Mouse (Mus musculus) adrenal gland, adult (tissue): Measurements from ENCODE around the gene Snn.

Source experiments
- DNase-seq, 2 experiments: peaks; one replicate each; pipeline ENCODE4 v3.0.0; 2022 to 2023; ENCODE audit warnings: low spot score in 1 of 2; ENCODE audit not compliant: inconsistent age in 2 of 2

Gene Snn

DNA sequence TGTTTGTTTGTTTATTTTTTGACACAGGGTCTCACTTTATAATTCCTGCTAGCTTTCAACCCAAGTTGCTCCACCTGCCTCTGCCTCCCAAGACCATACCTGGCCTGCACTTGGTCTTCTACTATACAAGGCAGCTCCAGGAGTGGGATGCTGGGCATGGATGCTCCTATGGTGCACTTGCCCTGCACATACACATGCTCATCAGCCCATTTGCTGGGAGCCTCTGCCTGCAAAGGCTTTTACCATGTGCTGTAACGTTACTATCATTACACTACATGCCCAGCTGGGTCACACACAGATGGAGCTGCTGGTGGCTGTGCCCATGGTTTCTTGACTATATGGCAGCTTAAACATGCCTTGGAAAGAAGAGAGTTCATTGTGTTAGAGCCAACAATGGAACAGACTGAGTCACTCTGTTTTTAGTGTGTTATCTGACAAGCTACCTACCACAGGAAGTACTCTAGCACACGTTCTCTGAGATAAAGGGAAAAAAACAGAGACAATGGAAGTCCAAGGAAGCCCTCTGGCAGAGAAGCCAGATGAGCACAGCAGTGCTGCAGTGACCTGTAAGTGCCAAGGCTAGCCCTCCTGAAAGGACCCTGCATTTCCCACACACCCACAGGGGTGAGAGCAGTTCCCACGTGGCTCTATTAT lies 17.6 kb downstream of the Snn start:
- DNase-seq = no peak

DNA sequence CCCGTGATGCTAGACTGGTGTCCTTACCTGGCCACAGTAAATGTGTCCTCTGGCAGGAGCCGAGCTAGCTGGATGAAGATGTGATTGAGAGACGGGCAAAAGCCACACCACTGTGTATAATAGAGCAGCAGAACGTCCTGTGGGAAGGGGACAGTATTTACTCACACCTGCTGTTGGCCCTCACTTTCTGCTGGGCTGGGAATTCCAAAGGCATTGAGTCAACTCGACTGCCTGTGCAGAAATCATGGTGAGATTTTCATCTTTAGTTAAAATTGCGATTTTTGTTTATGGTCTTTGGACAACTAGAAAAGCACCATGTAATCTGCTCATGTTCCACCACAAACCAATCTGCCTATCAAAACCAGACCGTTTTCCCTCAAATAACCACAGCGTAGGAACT lies 23.4 kb downstream of the Snn start:
- DNase-seq = no peak

DNA sequence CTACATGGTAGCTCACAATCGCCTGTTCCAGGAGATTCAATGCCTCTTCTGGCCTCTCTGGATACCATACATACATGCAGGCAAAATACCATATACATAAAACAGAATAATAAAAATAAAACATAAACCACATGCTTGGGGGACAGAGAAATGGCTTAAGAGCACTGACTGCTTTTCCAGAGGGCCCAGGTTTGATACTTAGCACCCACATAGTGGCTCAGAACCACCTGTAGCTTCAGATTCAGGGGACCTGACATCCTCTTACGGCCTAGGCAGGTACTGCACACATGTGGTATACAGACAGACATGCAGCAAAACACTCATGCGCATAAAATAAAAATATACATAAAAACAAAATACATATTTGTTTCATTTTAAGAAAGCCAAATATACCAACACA lies 25.6 kb downstream of the Snn start:
- no peak for DNase-seq

DNA sequence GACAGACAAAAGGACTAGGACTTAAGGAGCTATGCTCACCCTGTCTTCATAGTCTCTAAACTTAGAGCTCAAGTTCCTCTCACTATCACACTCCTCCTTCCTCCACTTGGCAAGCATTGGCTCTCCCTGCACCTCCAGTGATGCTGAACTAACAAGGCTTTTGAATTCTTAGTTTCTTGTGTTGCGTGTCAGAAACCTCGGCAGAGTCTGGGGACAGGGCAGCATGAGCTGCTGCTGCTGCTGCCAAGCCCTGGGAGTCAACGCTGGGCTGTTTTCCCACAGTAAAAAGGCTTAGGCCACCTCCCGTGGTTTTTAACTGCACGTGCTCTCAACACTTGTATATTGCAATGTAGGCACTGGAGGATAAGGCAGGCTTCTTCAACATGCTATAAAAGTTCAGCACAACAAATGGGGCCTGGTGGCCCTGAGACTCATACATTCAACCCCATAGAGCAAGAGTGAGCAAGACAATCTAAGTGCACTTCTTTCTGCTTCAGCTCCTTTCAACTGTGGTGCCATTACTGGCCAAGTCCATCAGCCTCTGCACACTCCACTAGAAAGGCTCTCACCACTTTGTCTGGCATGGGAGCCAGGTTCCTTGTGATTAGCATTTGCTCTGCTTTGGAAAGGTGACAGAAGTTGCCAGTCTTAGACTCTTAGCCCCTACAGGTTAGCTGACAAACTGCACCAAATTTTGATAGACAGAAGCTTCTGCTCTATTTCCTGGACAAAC lies 26.3 kb downstream of the Snn start:
- no peak for DNase-seq

DNA sequence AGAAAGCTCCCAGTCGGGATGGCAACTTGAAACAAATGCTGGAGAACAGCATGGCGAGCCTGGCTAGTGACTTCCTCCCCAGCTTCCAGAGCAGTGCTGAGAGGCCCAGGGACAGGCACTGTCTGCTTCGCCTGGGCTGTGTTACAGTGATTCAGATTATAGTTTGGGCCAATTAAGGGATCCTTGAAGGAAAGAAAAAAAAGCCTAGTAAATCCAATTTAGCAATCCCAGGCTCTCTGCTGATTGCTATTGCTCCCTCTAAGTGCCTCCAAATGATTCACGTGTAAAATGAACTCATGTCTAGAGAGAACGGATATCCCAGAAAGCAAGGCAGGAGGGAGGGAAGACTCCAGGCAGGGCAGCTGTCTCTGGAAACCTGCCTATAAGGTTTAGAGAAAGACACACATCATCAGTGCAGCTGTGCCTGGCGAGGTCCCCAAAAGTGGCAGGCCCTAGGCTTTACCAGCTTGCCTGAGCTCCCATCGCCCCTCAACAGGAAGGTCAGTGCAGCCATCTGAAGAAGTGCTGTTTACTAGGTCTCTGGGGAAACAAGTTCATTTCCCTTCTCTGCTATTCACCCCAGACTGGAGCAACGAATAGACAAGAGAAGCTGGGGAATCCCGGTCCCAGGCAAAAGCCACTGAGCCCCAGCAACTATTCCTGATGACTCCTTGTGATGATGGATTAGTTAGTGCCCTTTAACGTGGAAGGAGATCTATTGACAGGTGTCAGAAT lies 30.3 kb downstream of the Snn start:
- DNase-seq = no peak

DNA sequence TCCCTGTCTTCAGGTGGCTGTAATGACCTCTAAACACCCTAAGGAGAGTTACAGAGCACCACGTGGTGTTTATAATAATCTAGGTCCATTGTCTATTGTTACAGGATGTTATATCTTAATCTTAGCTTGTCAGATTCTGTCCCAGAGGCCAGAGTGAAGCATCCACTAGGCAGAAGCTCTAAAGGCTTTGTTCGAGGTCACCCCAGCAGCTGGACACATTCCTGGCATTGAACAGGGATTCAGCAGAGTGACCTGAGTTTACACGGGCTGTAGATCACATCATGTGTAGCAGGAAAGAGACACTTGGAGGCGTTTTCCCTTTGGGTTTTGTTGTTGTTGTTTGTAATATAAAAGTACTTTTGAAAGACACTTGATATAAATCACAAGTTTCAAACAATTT lies 31.3 kb downstream of the Snn start:
- peak in 1 of 2 experiments; percentile 67 for DNase-seq

DNA sequence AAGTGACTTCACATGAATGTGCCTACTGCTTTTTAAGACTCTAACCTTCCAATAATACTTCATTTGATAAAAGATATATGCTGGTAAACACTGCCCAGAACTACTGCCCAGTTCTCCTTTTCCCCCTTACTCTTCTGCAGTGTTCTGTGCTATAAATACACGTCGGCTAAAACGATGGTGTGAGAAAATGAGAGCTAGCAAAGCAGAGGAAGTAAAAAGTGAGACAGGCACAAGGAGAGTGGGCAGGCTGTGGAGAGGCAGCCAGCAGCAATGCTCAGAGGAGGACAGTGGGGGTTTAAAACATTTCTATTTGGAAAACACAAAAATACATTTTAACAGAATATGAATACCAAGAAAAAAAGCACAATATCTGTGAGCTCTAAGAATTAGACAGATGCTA lies 31.8 kb downstream of the Snn start:
- DNase-seq = no peak

DNA sequence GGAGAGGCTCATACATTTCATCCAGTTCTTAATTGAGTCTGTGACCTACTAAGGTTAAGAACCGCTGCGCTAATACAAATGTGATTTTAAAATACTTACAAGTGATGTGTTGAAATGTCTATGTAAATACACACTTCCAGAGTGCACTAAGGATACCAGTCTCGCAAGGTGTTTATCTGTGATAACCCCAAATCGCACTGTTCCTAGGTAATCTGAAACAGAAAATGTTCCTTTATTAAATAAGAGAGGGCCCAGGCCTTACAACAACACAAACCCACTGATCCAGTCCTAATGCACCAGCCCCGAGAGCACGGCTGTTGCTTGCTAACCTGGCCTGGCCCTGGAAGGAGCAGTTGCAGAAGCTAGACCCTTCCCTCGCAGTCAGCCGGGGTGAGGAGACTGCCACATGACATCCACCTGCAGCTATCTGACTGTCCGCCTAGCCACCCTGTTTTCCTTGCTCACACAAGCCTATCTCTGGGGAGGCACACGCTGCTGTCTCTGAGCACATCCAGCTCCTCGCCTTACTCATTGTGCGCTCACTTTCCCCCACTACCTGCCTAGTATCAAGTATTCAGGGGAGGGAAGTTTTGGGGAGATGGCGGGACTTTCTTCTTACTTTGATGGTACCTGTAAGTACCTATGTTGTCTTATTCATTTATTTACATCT lies 33.1 kb downstream of the Snn start:
- DNase-seq = no peak

DNA sequence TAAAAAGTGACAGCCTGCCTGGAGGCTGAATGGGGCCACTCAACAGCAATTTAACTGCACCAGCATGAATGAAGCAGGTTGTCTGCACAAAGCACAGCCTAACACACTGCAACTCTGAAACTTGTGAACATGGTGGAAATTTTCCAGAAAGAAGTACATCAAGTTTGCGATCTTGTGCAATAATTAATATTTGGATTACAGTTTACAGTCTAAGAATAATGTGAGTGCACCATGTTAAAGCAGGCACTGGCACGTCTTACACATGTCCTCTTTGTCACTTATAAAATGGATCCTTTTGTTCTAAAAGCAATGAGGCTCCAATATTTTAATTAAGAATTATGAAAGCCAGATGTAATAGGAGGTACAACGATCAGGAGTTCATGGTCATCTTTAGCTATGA lies 36.6 kb downstream of the Snn start:
- no peak for DNase-seq

DNA sequence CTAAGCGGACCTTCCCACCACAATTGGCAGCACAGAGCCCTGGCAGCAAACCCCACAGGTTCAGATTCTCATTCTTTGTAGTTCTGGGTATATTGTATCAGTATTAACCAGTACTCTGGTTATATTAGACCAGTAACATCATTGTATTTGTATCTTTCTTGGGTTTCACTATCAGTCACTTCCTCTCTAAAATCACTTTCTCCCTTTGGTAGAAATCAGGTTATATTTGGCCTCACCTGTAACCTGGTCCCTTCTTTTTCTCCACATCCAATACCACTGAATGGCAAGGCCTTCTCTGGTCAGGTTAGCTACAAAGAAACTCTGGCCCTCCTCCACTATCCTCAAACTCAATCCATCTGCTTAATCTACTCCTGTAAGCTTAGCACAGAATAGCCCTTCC lies 44.2 kb downstream of the Snn start:
- DNase-seq = no peak

DNA sequence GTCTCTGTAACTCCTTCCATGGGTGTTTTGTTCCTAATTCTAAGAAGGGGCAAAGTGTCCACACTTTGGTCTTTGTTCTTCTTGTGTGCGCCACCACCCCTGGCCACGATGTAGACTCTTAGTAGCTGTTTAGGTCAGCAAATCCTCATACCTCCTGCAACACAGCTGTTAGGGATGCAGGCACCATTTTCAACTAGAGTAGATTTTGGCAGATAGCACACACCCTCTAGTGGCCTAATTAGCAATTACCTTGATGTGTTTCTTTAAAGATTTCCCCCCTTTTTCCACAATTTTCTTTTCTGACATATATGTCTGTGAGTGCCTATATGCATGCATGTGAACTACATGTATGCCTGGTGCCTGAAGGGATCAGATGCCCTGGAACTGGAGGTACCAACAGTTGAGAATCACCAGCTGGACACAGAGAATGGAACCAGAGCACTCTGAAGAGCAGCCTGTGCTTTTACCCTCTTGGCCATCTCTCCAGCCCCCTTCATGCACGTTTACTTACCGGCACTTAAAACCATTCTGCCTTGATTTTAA lies 48.5 kb downstream of the Snn start:
- peak in 1 of 2 experiments; percentile 54 for DNase-seq

DNA sequence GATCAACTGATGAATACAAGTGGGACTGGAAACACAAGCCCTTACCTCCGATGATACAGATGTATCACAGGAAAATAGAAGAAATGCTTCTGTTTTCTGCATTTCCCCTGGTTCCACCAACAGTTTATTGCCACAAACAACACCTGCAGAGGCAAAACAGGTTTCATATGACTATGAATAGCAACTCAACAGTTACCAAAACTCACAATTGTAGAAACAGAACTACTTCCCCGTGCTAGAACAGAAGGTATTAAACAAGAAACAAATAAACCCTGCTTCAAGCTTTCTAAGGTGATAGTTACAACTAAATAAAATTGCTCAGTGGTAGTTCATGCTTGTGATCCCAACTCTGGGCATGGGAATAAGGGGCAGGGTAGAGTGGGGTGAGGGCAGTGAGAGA lies 61.9 kb downstream of the Snn start:
- no peak for DNase-seq

DNA sequence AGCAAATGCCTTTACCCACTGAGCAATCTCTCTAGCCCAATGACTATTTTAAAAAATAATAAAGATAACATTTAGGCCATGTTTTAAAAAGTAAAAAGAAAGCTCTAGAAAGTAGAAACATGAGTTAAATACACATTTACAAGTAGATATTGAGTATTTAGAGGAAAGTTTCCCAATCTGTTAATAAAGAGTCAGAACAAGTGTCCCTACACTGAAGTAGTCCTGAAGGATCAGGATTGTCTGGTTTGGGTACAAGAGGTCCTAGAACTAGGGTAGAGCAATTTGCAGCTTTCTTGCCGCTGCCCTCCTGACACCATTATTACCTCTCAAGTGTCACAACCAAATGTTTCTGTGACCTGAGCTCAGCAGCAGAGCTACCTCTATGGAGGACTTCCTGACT lies 63.4 kb downstream of the Snn start:
- no peak for DNase-seq
